28 mouse cellular contexts compared by ENCODE assay signal in the genomic region with DNA sequence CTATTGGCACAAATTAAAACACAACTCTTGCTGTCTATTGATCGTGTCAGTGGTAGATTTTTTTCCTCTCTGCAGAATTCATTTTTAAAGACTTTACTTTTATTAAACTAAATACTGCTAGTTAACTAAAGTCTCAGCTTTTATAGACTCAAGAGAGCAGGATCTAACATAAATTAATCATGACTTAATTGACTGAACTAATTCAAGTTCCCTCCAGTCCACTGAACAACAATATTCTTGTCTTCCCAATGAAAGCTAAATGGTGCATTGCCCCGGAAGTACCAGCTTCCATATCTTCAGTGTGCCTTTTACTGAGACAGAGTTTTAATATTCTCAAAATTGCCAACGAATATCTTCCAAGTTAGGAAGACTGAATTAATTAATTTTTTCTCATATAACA.
"Had no signal": no experiment of that assay in that cellular context is flagged by ENCODE, and none has a peak within 500 bp of the region (broad histone marks: within the 10 kb centered on the region; RNA-seq: fewer than 3 reads in every experiment).

No protein-coding gene starts in this region.

- H3K36me3 ChIP-seq: heart, embryonic 10.5 days; heart, embryonic 12.5 days; hindbrain, embryonic 10.5 days; hindbrain, embryonic 12.5 days; kidney, embryonic 15.5 days; limb, embryonic 10.5 days; limb, embryonic 12.5 days; liver, embryonic 13.5 days had no signal

- H3K27me3 ChIP-seq: heart, embryonic 12.5 days; hindbrain, embryonic 12.5 days; kidney, embryonic 15.5 days; limb, embryonic 12.5 days; liver, embryonic 13.5 days had no signal

- H3K9me3 ChIP-seq: heart, embryonic 10.5 days; hindbrain, embryonic 10.5 days; hindbrain, embryonic 12.5 days; kidney, embryonic 15.5 days; limb, embryonic 10.5 days; limb, embryonic 12.5 days; liver, embryonic 13.5 days had no signal

- H3K4me2 ChIP-seq: heart, embryonic 12.5 days; hindbrain, embryonic 12.5 days; hindbrain, embryonic 14.5 days; kidney, embryonic 15.5 days; limb, embryonic 12.5 days; liver, embryonic 11.5 days; liver, embryonic 13.5 days had no signal

- H3K9ac ChIP-seq: heart, embryonic 12.5 days; hindbrain, embryonic 12.5 days; hindbrain, embryonic 14.5 days; kidney, embryonic 15.5 days; limb, embryonic 12.5 days; liver, embryonic 13.5 days had no signal

- H3K4me3 ChIP-seq: gastrocnemius, adult 2 months; heart, embryonic 10.5 days; heart, embryonic 12.5 days; hindbrain, embryonic 10.5 days; hindbrain, embryonic 12.5 days; kidney, embryonic 15.5 days; left cerebral cortex, adult 2 months; limb, embryonic 10.5 days; limb, embryonic 12.5 days; liver, embryonic 13.5 days had no signal

- ATAC-seq: hindbrain, embryonic 16.5 days; inflammation-experienced regulatory T-cells, adult 6 months; intestine, embryonic 16.5 days had no signal

- H3K27ac ChIP-seq: gastrocnemius, adult 2 months; heart, embryonic 10.5 days; hindbrain, embryonic 10.5 days; hindbrain, embryonic 12.5 days; hindbrain, embryonic 14.5 days; kidney, embryonic 15.5 days; kidney, postnatal 0 days; left cerebral cortex, adult 2 months; limb, embryonic 10.5 days; limb, embryonic 12.5 days; liver, embryonic 13.5 days had no signal

- H3K4me1 ChIP-seq: heart, embryonic 10.5 days; heart, embryonic 12.5 days; hindbrain, embryonic 10.5 days; hindbrain, embryonic 12.5 days; kidney, embryonic 15.5 days; limb, embryonic 10.5 days; limb, embryonic 12.5 days; liver, embryonic 13.5 days had no signal

- DNase-seq: gastrocnemius, adult 2 months; gastrocnemius, postnatal 10 days; gastrocnemius, postnatal 25 days; heart, adult 18-20 months; heart, postnatal 10 days; heart, postnatal 4 days; kidney, adult 11 months; kidney, adult 2 months; kidney, adult 9 months; kidney, postnatal 14 days; kidney, postnatal 36 days; layer of hippocampus, adult 9-11 months; liver; liver, embryonic 13.5 days had no signal
